Mouse (Mus musculus) brain, embryonic 18.5 days (tissue): Measurements from ENCODE around the gene Slc9b2.

Experiments
- DNase-seq: peaks from one replicate; pipeline ENCODE4 v3.0.0-alpha.2; 2012; ENCODE audit warnings: low read depth, low spot score

Gene Slc9b2

DNA sequence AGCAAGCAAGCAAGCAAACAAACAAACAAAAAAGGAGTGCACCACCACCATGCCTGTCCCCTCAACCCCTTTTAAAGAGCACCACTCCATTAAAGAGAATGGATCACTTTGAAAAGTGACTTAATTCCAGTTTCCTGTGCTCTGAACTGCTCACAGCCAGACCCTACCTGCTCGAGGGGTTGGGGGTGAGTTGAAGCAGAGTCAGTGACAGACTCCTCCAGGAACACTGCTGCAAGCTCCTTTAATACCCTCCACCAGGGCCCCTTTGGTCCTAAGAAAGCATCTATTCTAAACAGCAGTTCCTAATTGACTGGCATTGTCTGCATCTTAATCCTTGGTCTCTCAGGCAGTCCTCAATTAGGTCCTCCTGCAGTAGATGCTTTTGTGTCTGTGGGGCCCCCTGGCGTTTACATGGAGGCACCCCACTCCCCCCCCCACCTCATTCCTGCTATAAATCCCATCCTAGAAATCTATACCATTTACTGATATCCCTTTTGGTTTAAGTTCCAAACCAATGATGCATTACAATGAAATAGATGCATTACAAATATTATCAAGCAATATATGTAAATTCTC, 5.5 kb downstream of the Slc9b2 start:
- DNase-seq: no peak

DNA sequence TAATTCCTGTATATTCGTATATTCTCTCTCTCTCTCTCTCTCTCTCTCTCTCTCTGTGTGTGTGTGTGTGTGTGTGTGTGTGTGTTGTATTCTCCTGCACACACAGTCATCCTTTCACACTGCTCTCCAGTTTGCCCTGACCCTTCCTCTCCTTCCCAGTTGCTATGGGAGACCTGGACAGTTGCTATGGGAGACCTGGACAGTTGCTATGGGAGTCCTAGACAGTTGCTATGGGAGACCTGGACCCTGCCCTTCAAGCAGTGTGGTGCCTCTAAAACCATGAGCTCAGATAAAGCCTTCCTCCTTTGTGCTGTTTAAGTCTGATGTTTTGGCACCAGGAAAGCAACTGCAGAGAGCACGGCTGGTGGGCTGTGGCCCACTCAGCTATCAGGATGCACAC, 6.2 kb downstream of the Slc9b2 start:
- no peak for DNase-seq

DNA sequence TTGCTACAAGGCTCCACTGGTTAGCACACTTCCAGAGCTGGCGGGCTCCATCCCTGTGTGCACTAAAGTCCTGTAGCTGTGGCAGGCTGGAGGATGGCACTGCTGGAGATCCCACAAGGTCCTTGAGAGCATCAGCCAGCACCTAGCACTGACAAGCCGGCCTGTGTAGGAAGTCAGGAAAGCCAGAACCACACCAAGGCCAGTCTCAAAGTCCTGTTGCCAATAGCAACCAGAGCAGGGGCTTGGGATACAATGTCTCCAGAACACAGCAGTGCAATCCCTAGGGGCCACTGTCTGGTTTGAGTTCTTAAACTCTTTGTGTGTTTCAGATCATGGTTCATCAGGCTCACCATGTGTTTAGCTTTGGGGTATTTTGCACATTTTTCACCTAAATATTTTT, 7.3 kb downstream of the Slc9b2 start:
- no peak for DNase-seq

DNA sequence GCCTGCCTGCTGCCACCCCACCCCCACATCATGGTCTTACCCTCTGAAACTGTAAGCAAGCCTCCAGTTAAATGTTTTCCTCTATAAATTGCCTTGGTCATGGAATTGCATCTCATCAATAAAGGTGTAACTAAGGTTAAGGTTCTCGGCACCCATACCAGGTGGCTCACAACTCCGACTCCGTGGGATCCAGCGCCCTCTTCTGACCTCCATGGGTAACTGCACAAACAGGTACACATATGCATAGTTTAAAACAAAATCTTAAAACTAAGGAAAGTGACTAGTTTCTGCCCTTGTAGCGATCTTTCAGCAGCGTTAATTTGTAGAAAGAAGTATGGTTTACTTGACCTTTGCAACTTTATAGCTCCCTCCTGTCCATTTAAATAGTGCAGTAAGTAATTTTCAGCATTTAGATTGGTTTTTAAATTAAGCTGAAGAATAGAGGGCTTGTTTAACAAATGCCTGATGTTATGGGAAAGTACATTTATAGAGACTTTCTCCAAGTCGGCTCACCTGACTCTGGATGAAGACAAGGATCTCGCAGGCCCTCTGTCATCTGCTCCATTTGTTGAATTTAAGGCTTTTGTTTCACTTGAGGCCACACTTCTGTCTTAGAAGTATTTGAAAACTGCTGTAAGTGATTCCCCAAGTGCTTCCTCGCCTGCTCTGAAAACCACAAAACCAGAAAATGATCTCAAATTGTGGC, 8.4 kb downstream of the Slc9b2 start:
- DNase-seq: no peak

DNA sequence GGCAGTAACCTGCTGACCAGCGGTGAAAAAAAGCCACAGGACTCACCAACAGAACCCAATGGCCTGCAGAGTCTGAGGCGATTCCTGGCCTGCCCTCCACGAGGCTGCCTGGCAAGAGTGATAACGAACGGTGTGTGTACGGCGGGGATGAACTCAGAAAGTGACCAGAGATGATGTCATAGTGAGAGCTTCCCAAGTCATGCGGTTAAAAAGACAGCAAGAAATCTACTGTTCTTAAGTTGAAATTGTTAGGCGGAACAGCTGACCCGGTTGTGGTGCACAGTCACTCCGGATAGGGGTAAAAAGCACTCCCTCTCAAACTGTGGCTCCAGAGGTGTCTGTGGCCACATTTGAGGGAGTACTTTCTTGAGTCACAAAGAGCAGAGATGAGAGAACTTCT, 10.8 kb downstream of the Slc9b2 start:
- no peak for DNase-seq

DNA sequence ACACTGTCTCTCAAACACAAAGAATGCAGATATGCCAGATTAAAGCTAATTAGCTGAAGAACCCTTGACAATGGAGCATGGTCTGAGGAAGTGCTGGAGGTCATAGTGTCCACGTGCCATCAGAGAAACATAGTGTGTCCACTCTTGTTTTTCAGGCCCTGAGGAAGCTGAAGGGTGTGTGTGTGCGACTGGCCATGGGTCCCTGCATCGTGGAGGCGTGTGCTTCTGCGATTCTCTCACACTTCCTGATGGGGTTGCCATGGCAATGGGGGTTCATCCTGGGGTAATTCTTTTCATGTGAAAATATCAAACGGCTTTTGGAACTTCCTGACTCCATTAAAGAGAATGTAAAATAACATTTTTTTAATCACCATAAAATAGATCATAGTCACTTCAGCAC, 16.9 kb downstream of the Slc9b2 start:
- no peak for DNase-seq

DNA sequence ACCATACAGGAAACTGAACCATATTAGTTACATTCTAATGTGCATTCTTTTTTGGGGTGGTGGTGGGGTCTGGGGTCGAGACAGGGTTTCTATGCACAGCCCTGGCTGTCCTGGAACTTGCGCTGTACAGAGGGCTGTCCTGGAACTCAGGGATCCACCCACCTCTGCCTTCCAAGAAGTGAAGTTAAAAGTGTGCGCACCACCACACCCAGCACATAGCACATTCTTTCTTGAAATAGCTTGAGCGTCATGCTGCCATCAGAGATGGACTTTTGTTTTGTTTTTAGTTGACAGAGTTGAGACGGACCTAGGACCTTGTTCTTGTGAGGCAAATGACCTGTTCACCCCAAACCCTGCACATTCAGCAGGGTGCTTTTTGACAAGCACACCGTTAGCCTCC, 19.7 kb downstream of the Slc9b2 start:
- DNase-seq: no peak

DNA sequence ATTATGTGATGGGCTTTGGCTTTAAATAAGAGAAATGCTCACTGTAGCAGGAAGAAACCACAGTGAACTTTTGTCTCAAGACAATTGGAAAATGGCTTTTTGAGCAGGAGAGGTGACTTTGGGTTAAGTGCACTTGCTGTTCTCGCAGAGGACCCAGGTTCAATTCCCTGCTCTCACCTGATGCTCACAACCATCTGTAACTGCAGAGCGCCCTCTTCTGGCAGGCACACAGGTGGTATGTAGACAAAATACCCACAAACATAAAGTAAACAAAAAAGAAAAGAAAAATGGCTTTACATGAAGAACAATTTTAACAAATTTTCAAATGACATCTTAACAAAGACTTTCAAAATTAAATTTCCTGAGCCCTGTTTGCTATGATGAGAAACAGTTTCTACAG, 20.1 kb downstream of the Slc9b2 start:
- DNase-seq: no peak

DNA sequence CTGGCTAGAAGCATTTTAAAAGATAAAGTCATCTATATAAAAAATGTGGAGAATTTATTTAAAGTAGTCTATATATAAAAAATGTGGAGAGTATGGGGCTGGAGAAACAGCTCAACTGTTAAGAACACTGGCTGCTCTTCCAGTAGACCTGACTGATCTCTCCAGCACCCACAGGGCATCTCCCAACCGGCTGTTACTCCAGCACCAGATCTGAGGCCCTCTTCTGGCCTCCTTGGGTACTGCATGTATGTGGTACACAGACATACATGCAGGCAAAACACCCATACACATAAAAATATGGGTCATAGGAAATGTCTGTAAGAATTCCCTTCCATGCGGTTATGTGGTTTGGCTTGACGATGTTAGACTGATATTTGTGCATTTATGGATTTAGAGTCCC, 21.1 kb downstream of the Slc9b2 start:
- DNase-seq: no peak

DNA sequence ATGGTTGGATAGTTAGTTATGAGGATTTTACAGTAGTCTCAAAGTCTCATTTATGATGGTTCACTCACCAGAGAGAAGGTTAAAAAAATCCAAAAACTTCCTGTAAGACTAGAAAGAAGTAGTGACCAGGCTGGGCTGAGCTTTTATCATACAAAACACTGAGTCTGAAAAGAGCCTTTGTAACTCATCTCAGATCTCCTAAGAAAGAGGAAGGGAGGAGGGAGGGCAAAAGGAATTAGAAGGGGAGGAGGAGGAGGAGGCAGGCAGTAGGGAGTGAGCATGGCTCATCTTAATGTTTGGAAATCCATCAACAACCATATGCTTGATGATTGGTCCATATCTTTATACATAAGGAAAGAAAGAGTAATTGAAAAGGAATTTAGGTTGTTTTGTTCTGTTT, 25.2 kb downstream of the Slc9b2 start:
- DNase-seq: no peak

DNA sequence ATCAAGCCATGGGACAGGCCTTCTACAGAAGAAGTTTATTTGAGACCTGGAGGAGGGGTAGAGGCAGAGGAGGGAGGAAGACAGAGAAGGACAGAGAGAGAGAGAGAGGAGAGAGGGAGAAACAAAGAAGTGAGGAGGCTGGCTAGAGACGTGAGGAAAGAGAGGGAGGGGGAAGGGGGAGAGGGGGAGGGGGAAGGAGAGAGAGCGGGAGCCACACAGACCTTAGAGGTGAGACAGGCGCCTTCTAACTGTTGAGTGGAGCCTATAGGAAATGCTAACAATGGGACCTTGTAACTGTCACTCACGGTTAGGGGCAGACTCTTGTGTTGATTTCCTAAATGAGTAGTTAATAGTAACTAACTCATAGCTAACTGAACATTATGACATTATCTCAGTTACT, 26.3 kb downstream of the Slc9b2 start:
- DNase-seq: no peak

DNA sequence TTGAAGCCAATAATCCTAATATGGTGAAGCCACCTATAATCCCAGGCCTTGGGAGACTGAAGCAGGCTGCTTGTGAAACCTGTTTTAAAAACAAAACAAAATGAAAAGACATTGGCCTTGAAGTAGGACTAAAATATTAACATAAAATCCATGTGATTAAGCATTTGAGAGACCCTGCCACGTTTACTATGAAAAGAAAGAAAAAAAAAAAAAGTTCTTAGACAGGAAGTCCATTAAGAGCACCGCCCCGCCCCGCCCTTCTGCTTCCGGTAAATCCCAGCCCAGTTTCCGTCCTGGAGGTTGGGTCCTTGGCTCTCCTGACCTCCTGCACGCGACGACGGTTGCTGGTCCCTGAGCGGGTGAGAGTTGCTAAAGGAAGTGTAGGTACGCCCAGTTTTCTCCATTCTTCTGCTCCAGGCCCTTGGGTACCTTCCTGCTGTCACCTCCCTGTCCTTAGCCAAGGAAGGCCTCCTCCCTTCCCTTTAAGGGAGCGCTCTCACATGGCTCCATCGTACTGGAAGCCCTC, 40.3 kb downstream of the Slc9b2 start, which contains the start of gene Slc9b1:
Gene Slc9b1 (plus strand): TSS at position 291 of the 526 bp plus-strand sequence.
- no peak for DNase-seq

DNA sequence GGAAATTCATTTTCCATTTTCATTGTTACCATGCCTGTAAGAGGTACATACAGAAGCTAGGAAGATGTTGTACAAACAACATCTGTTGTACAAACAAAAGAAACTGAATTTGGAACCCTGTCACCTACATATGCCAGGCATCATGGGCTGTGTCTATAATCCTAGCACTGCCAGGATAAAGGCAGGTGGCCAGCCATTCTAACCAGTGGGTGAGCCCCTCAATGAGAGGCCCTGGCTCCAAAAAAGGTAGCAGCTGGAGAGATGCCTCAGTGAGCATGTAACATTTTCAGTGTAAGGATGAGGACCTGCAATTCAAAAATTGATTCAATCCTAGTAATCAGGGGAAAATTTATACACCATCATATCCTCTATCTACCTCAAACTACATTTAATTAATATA, 41.5 kb downstream of the Slc9b2 start:
- DNase-seq: no peak

DNA sequence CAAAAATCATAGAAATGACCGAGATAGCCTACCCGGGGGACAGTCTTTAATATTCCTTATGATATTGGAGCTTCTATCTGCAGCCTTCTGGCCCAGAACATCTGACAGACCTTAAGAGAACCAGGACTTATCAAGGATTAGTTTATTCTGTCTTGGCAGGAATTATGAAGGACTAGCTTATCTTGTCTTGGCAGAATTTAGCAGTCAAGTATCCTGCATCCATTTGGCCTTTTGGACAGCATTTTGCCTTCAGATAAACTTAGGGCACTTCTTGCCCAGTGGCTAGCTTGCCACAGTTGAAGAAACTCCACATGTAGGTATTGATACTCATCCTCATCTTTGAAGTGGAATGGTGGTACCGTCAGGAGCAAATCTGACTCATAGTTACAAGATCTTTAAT, 44.4 kb downstream of the Slc9b2 start:
- DNase-seq: no peak

DNA sequence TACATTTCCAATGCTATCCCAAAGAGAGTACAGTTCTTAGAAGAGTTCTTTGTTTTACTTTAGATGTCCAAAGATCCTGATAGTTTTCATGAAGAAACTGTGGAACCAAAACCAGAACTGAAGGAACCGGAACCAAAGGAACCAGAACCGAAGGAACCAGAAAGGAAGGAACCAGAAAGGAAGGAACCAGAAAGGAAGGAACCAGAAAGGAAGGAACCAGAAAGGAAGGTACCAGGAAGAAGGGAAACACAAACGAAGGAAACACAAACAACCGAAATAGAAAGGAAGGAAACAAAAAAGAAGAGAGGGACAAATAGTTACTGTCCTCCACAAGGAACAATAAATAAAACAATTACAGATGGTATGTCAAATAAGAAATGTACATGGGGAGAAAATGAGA, 49.9 kb downstream of the Slc9b2 start:
- DNase-seq: no peak

DNA sequence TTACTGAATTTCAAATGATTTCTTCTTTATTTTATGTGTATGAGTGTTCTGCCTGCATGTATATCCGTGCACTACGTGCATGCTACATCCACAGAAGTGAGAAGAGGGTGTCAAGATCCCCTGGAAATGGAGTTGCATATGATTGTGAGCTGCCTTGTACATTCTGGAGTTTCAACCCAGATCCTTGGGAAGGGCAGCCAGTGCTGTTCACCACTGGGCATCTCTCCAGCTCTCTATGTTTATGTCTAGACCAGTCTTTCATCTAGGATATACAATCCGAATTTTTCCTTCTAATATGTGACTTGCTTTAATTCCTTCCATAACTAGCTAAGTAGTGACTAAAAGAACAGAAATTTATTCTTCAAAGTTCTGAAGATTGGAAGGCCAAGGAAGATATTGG, 68.3 kb downstream of the Slc9b2 start:
- no peak for DNase-seq

DNA sequence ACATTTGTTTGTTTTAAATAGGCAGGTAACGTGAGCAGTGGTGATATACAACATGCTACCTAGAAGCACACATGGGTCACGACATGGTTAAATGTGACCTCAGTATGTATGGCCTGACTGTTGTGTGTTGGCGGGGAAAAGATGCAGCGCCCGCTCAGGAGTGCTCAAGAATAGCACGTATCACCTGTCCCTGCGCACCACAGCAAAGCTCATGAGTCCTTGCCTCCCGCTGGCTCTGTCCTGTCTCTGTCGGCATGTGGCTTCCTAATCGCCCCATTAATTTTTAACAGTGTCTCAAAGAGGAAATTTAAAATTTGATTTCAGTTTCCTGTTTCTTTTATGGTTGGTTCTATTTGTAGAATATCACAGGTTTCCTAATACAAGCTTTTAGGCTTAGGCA, 69.9 kb downstream of the Slc9b2 start:
- no peak for DNase-seq

DNA sequence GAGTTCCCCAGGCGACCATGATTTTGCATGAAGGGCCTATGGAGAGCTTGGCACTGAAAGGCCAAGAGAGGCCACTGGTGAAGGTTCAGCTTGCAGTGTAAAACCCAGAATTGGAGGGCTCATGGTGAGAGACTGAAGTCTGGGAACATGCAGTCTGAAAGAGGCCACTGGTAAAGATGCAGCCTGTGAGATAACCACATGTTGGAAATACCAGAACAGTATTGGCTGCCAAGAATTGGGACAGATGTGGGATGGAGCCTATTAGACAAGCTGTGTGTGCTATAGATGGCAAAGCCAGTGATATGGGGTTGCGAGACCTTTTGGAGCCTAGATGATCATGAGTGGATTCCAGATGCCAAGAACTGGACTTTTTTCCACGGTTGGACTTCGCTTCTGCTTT, 72.4 kb downstream of the Slc9b2 start:
- no peak for DNase-seq

DNA sequence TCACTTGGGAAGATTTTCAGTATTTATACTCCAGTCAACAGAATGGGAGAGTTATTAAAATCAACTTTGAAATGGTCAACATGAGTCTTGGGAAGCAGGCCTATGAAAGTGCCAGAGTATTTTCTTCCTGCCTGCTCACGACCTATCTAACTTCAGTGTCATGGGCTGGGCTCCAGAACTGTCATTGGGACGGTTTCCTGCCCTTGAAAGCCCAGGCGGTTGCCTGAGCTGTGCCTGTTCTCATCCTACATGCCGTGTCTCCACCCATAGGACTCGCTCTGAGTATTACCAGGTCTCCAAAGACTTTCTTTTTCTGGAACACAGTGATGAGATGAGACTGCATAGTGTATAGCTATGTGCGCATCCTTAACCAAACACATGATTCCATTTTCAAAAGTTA, 85.7 kb downstream of the Slc9b2 start:
- no peak for DNase-seq
